Mouse (Mus musculus) neural tube, embryonic 11.5 days (tissue): ENCODE measurements around the gene Cep44. TPM values are rescaled to one million over a fixed set of nuclear protein-coding genes. Genes with fewer than 3 reads are reported as not detected.

Experiments
- ATAC-seq: fragments of 200-750 bp; cut with Nextera tagmentation; 2 replicates; pipeline ENCODE4 v1.8.0; 2017; ENCODE audit warnings: moderate number of reproducible peaks, mild to moderate bottlenecking, moderate TSS enrichment, moderate library complexity; ENCODE audit not compliant: insufficient read depth, low FRiP score, low TSS enrichment
- DNase-seq: peaks from one replicate; pipeline ENCODE4 v3.0.0-alpha.2; 2015; ENCODE audit warnings: low spot score
- H3K27ac ChIP-seq: fragments of 300-500 bp; sonication (generic); 2 replicates; pipeline ENCODE4 v1.5.1; 2014; ENCODE audit warnings: low read depth, mild to moderate bottlenecking, low read length
- H3K27me3 ChIP-seq: fragments of 300-500 bp; sonication (generic); 2 replicates; pipeline ENCODE4 v1.6.1; 2014; ENCODE audit warnings: mild to moderate bottlenecking, low read length, mixed read lengths; ENCODE audit not compliant: control insufficient read depth, insufficient read depth
- H3K36me3 ChIP-seq: fragments of 300-500 bp; sonication (generic); 2 replicates; pipeline ENCODE4 v1.6.1; 2014; ENCODE audit warnings: mild to moderate bottlenecking, low read length, moderate library complexity, mixed read lengths; ENCODE audit not compliant: control insufficient read depth, insufficient read depth
- H3K4me1 ChIP-seq: fragments of 300-500 bp; sonication (generic); 2 replicates; pipeline ENCODE4 v1.6.1; 2014; ENCODE audit warnings: low read length, mixed read lengths; ENCODE audit not compliant: control insufficient read depth, insufficient read depth
- H3K4me2 ChIP-seq: fragments of 300-500 bp; sonication (generic); 2 replicates; pipeline ENCODE4 v1.6.1; 2014; ENCODE audit warnings: low read depth, mild to moderate bottlenecking, moderate library complexity
- H3K4me3 ChIP-seq: fragments of 300-500 bp; sonication (generic); 2 replicates; pipeline ENCODE4 v1.5.1; 2014; ENCODE audit warnings: low read depth, low read length
- H3K9ac ChIP-seq: fragments of 300-500 bp; sonication (generic); 2 replicates; pipeline ENCODE4 v1.6.1; 2014; ENCODE audit warnings: mild to moderate bottlenecking, low read length
- H3K9me3 ChIP-seq: fragments of 300-500 bp; sonication (generic); 2 replicates; pipeline ENCODE4 v1.6.1; 2016; ENCODE audit warnings: low read length; ENCODE audit not compliant: control insufficient read depth
- WGBS: fragments of 180-500 bp; shearing (Covaris S2); extraction: QIAGEN DNeasy Blood & Tissue Kit; methylation state at CpG from one replicate; pipeline ENCODE4 v1.1.7; 2014; 5-methylcytosine and 5-hydroxymethylcytosine counted together
- microRNA-seq: library from miRNA; unstranded; fragments of <30 nt; microRNA quantifications from one replicate; pipeline ENCODE4, GENCODE M21; 2016
- polyA plus RNA-seq: library from polyadenylated mRNA; unstranded; fragments of >200 nt; fragmentation: Nextera tagmentation; extraction: Ambion mirVana; gene quantifications from 2 replicates; pipeline ENCODE4 v1.2.1, GENCODE M21; 2014

Gene Cep44
- polyA plus RNA-seq, 1 experiment from 2014 or later, result 28.8 TPM

- H3K27ac ChIP-seq, result no peak overlapping the region
- H3K9me3 ChIP-seq, result no peaks in the 10 kb centered on the region
- ATAC-seq, result no peak
- H3K4me3 ChIP-seq, result no peak overlapping the region
- H3K4me1 ChIP-seq, result no peaks in the 10 kb centered on the region
- no peaks in the 10 kb centered on the region for H3K27me3 ChIP-seq
- no peak overlapping the region for H3K9ac ChIP-seq
- WGBS, result 78% methylated on average over 6 of the region's 6 CpGs
- no peak for DNase-seq
- H3K4me2 ChIP-seq, result no peak overlapping the region
- H3K36me3 ChIP-seq, result no peaks in the 10 kb centered on the region
Measured at GRCm38 (mm10) chr8:56518848-56519247, 32.0 kb downstream of the Cep44 start.

- Histone ChIP-seq H3K27me3 (no peaks in the 10 kb centered on the region), H3K9me3 (no peaks in the 10 kb centered on the region), H3K36me3 (no peaks in the 10 kb centered on the region), H3K4me3 (no peak overlapping the region), H3K27ac (no peak overlapping the region), H3K4me2 (no peak overlapping the region), H3K4me1 (no peaks in the 10 kb centered on the region), H3K9ac (no peak overlapping the region)
- DNase-seq (no peak), ATAC-seq (no peak)
- 78% methylated on average over 4 of the region's 4 CpGs for WGBS
Measured at GRCm38 (mm10) chr8:56508952-56509479, 41.8 kb downstream of the Cep44 start.

GRCm38 (mm10) chr8:56508318-56508951 is 42.4 kb downstream of the Cep44 start:
- H3K27ac ChIP-seq, result no peak overlapping the region
- H3K9ac ChIP-seq, result no peak overlapping the region
- H3K9me3 ChIP-seq, result no peaks in the 10 kb centered on the region
- no peak overlapping the region for H3K4me2 ChIP-seq
- H3K4me3 ChIP-seq, result no peak overlapping the region
- 81% methylated on average over 3 of the region's 3 CpGs for WGBS
- H3K36me3 ChIP-seq, result no peaks in the 10 kb centered on the region
- H3K27me3 ChIP-seq, result no peaks in the 10 kb centered on the region
- ATAC-seq, result no peak
- H3K4me1 ChIP-seq, result no peaks in the 10 kb centered on the region
- DNase-seq, result no peak

GRCm38 (mm10) chr8:56501911-56502310 is 48.9 kb downstream of the Cep44 start:
- DNase-seq (no peak), ATAC-seq (no peak)
- Histone ChIP-seq H3K4me1 (no peaks in the 10 kb centered on the region), H3K9ac (no peak overlapping the region), H3K27ac (no peak overlapping the region), H3K9me3 (no peaks in the 10 kb centered on the region), H3K4me3 (no peak overlapping the region), H3K4me2 (no peak overlapping the region), H3K27me3 (no peaks in the 10 kb centered on the region), H3K36me3 (no peaks in the 10 kb centered on the region)

GRCm38 (mm10) chr8:56489496-56489895 is 61.4 kb downstream of the Cep44 start:
- 71% methylated on average over 2 of the region's 2 CpGs for WGBS
- Histone ChIP-seq H3K9ac (no peak overlapping the region), H3K4me2 (no peak overlapping the region), H3K36me3 (no peaks in the 10 kb centered on the region), H3K27me3 (no peaks in the 10 kb centered on the region), H3K27ac (no peak overlapping the region), H3K9me3 (no peaks in the 10 kb centered on the region), H3K4me3 (no peak overlapping the region), H3K4me1 (no peaks in the 10 kb centered on the region)
- DNase-seq, result no peak
- ATAC-seq, result no peak

- H3K4me3 ChIP-seq, result no peak overlapping the region
- no peak overlapping the region for H3K4me2 ChIP-seq
- no peak overlapping the region for H3K27ac ChIP-seq
- no peaks in the 10 kb centered on the region for H3K27me3 ChIP-seq
- ATAC-seq, result no peak
- no peaks in the 10 kb centered on the region for H3K4me1 ChIP-seq
- DNase-seq, result no peak
- no peaks in the 10 kb centered on the region for H3K9me3 ChIP-seq
- 50% methylated on average over 3 of the region's 3 CpGs for WGBS
- H3K9ac ChIP-seq, result no peak overlapping the region
- H3K36me3 ChIP-seq, result no peaks in the 10 kb centered on the region
Measured at GRCm38 (mm10) chr8:56486006-56486405, 64.8 kb downstream of the Cep44 start.

Small RNA genes lying within 50 kb of the gene (microRNA-seq; reads per million reads assigned to microRNA genes)
- not detected for gene Gm25992

Other genes with a start within 250 kb of the Cep44 start
- gene Fbxo8, start within 50 bp of the Cep44 start, polyA plus RNA-seq, result 37.0 and 42.3 TPM in 2 replicates